Mouse (Mus musculus) stomach, postnatal 0 days (tissue): ENCODE data around the gene Ephb3. TPM values are rescaled to one million over a fixed set of nuclear protein-coding genes. Genes with fewer than 3 reads are reported as not detected.
A peak's percentile ranks its signal among the peaks of the same experiment; 100 is the strongest.

Experiments
- ATAC-seq: fragments of 200-750 bp; cut with Nextera tagmentation; 2 replicates; pipeline ENCODE4 v1.8.0; 2017; ENCODE audit not compliant: low FRiP score, low TSS enrichment
- DNase-seq: peaks from one replicate; pipeline ENCODE4 v3.0.0-alpha.2; 2016; ENCODE audit warnings: low spot score
- H3K27ac ChIP-seq: fragments of 300-500 bp; sonication (generic); replicated peaks from 2 replicates; pipeline ENCODE4 v1.5.1; 2014; ENCODE audit warnings: mild to moderate bottlenecking, control low read depth
- H3K27me3 ChIP-seq: fragments of 300-500 bp; sonication (generic); 2 replicates; pipeline ENCODE4 v1.6.1; 2014; ENCODE audit warnings: low read length; ENCODE audit not compliant: control insufficient read depth, insufficient read depth
- H3K36me3 ChIP-seq: fragments of 300-500 bp; sonication (generic); 2 replicates; pipeline ENCODE4 v1.6.1; 2014; ENCODE audit warnings: low read length, mixed read lengths; ENCODE audit not compliant: control insufficient read depth, insufficient read depth
- H3K4me1 ChIP-seq: fragments of 300-500 bp; sonication (generic); replicated peaks from 2 replicates; pipeline ENCODE4 v1.6.1; 2014; ENCODE audit warnings: antibody characterized with exemption; ENCODE audit not compliant: control insufficient read depth, insufficient read depth
- H3K4me2 ChIP-seq: fragments of 300-500 bp; sonication (generic); replicated peaks from 2 replicates; pipeline ENCODE4 v1.6.1; 2014; ENCODE audit warnings: low read depth, mild to moderate bottlenecking, control low read depth, moderate library complexity
- H3K4me3 ChIP-seq: fragments of 300-500 bp; sonication (generic); 2 replicates; pipeline ENCODE4 v1.5.1; 2014; ENCODE audit warnings: low read depth, low read length, control low read depth
- H3K9ac ChIP-seq: fragments of 300-500 bp; sonication (generic); 2 replicates; pipeline ENCODE4 v1.6.1; 2014; ENCODE audit warnings: mild to moderate bottlenecking, low read length, control low read depth, mixed read lengths
- H3K9me3 ChIP-seq: fragments of 300-500 bp; sonication (generic); 2 replicates; pipeline ENCODE4 v1.6.1; 2016; ENCODE audit warnings: low read length; ENCODE audit not compliant: control insufficient read depth
- CTCF ChIP-seq: IDR thresholded peaks from 2 replicates; pipeline ENCODE4 v1.5.1; 2016; ENCODE audit warnings: antibody characterized with exemption, low read depth, mild to moderate bottlenecking, moderate library complexity
- EP300 ChIP-seq: optimal IDR thresholded peaks from 2 replicates; pipeline ENCODE3; 2016; ENCODE audit warnings: antibody characterized with exemption
- WGBS: fragments of 180-500 bp; shearing (Covaris S2); extraction: QIAGEN DNeasy Blood & Tissue Kit; methylation state at CpG from one replicate; pipeline ENCODE4 v1.1.7; 2014; 5-methylcytosine and 5-hydroxymethylcytosine counted together
- microRNA-seq: library from miRNA; unstranded; fragments of <30 nt; microRNA quantifications from one replicate; pipeline ENCODE4, GENCODE M21; 2016
- polyA plus RNA-seq: library from polyadenylated mRNA; unstranded; fragments of >200 nt; fragmentation: Nextera tagmentation; extraction: Ambion mirVana; gene quantifications from 2 replicates; pipeline ENCODE4 v1.2.1, GENCODE M21; 2015

Ephb3 gene
- polyA plus RNA-seq, 1 experiment from 2014 or later: 15.1 TPM

- ATAC-seq (peak; percentile 30; the same call in 1 of the 2 replicates), DNase-seq (no peak)
- H3K27me3 ChIP-seq: no peaks in the 10 kb centered on the region
- H3K4me3 ChIP-seq: no peak overlapping the region
- no peak overlapping the region; the same call in 1 of the 2 replicates for H3K4me2 ChIP-seq
- no peaks in the 10 kb centered on the region for H3K36me3 ChIP-seq
- H3K9me3 ChIP-seq: no peaks in the 10 kb centered on the region
- 35% methylated on average over 8 of the region's 8 CpGs for WGBS
- no peak overlapping the region for H3K9ac ChIP-seq
- TF ChIP-seq EP300 (no peak), CTCF (0 out of 2 replicates have a peak, but pooled peaks have one; percentile 7)
- H3K4me1 ChIP-seq: 0 out of 2 replicates have a peak, but pooled peaks cover 6% of the 10 kb centered on the region
- H3K27ac ChIP-seq: 0 out of 2 replicates have a peak overlapping the region, but pooled peaks have one; percentile 45
Measured at GRCm38 (mm10) chr16:21269775-21270174, 65.2 kb downstream of the Ephb3 start.

GRCm38 (mm10) chr16:21271773-21272247 is 67.3 kb downstream of the Ephb3 start:
- Histone ChIP-seq H3K9ac (no peak overlapping the region), H3K4me2 (no peak overlapping the region), H3K9me3 (no peaks in the 10 kb centered on the region), H3K4me3 (no peak overlapping the region), H3K27ac (no peak overlapping the region), H3K4me1 (0 out of 2 replicates have a peak, but pooled peaks cover 6% of the 10 kb centered on the region), H3K27me3 (no peaks in the 10 kb centered on the region), H3K36me3 (no peaks in the 10 kb centered on the region)
- DNase-seq (no peak), ATAC-seq (no peak)
- 56% methylated on average over 5 of the region's 6 CpGs for WGBS
- TF ChIP-seq EP300 (no peak), CTCF (no peak)

GRCm38 (mm10) chr16:21272748-21273147 is 68.2 kb downstream of the Ephb3 start:
- 52% methylated on average over 4 of the region's 4 CpGs for WGBS
- Histone ChIP-seq H3K4me1 (0 out of 2 replicates have a peak, but pooled peaks cover 6% of the 10 kb centered on the region), H3K9ac (no peak overlapping the region), H3K9me3 (no peaks in the 10 kb centered on the region), H3K4me3 (no peak overlapping the region), H3K4me2 (no peak overlapping the region), H3K27ac (no peak overlapping the region), H3K27me3 (no peaks in the 10 kb centered on the region), H3K36me3 (no peaks in the 10 kb centered on the region)
- ATAC-seq: no peak
- TF ChIP-seq EP300 (no peak), CTCF (no peak)
- DNase-seq: no peak

Small RNA genes within 50 kb of the gene (microRNA-seq; reads per million reads assigned to microRNA genes)
- not detected for gene Mir7680

Other genes starting within 250 kb of the Ephb3 start
- gene Teddm3, start 50.8 kb upstream of the Ephb3 start, polyA plus RNA-seq: 311 and 332 TPM in 2 replicates
- gene Vps8, start 218.4 kb downstream of the Ephb3 start, polyA plus RNA-seq: 7.0 and 8.2 TPM in 2 replicates